Mouse (Mus musculus) thymus, postnatal 14 days (tissue): ENCODE data around the gene Sytl1.

Experiments used
- DNase-seq: peaks from one replicate; pipeline ENCODE4 v3.0.0; 2021

Gene Sytl1

DNA sequence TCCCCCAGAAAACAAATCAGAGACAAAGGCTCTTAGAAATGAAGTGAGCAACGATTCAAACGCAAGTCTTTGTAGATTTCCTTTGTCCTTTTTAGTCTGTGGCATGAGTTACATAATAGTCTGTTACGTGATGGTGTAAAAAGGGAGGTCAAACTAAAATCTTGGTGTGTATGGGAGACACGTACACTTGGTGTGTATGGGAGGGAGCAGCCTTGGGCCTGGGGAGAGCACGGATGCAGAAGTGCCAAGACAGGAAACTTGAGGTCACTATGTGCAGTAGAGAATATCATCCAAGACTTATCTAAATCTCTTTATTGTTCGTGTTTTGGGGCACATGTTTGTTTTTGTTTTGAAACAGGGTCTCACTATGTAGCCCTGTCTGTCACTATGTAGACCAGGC lies 15.2 kb upstream of the Sytl1 start:
- DNase-seq = no peak

DNA sequence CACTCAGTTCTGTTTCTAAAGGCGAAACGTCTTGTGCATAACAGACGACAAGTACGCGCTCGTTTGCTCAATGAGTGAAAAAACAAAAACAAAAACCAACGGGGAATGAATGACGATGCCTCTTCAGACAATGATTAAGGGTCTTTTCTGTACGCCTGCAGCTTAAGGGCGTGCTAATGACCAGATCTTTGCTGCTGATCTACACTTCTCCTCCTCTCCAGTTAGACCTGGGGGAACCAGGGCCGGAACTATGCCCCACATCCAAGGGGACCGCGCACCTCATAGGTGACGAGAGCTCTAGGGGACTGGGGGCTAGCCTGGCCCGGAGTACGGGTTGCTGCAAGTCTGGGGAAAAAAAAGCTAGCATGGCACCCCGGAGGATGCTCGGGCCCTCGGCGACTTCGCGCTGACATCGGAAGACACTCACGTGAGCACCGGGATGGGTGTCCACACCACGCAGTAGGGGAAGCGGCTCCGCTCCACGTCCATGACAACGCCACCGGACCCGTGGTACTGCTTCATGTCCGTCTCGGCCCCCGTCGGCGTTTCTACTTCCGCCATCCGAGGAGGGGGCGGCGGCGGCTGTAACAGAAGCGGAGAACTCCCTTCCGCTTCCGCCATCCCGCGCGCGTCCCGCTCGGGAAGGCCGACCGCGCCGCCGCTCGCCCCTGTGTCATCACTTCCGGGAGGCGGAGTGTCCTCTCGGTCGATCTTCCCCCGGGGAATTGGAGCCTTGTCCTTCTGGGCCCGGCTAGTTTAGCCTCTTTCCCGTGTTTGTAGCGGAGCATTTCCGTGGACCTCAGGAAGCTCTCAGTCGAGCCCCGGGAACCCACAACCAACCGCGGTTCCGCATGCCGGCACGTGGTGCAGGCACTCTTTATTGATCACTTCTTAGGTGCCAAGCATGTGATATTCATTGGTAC lies 14.5 kb upstream of the Sytl1 start, which contains the start of gene Tmem222:
TSS of gene Tmem222 (minus strand) at position 689 of the 923 bp plus-strand sequence.
- peak; percentile 96 for DNase-seq

- no peak for DNase-seq
Measured at GRCm38 (mm10) chr4:133270929-133271328, 8.0 kb upstream of the Sytl1 start.

- DNase-seq = no peak
Measured at GRCm38 (mm10) chr4:133269596-133269995, 6.7 kb upstream of the Sytl1 start.

DNA sequence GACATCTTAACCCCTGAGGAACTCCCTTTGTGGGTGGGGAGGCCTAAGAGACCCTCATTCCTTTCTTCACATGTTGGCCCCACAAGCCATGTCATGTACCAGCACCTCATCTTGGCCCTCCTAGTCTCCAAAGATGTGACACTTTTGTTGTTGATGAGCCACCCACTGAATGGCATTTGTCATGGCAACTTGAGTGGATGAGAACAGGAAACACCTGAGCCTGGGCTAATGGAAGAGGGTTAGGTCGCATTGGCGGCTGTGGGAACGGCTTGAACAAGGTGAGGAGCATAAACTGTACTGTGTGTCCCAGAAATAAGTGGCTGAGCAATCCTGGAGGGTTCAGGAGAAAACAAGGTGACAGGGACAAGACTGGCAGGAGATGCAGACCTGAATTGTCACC lies 6.0 kb upstream of the Sytl1 start:
- no peak for DNase-seq

DNA sequence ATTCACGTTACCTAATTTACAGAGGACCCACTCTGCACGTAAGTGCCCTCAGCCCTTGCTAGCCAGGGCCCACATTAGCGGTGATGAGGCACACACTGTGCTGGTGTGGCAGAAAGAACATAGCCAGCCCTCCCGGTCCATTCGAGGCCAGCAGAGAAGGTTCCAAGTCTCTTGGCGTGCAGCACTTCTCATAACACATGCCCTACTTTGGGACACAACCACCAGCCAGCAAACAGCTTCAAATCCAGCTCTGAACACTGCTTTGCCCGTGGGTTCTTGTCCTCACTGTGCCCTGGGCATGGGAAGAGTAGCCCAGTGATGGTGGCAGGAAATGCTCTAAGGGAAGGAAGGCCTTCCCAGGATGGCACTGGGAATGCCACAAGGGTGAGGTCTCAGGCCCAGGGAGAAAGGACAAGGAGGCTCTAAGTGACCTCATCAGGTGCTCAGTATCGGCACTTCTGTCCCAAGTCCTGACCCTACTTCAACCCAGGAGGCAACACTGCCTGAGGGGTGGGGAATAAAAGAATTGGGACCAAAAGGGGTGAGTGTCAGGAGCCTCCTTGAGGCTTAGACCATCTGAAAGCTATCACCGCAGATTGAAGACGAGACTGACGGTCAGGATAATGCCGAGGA lies 3.5 kb upstream of the Sytl1 start:
- DNase-seq = no peak

DNA sequence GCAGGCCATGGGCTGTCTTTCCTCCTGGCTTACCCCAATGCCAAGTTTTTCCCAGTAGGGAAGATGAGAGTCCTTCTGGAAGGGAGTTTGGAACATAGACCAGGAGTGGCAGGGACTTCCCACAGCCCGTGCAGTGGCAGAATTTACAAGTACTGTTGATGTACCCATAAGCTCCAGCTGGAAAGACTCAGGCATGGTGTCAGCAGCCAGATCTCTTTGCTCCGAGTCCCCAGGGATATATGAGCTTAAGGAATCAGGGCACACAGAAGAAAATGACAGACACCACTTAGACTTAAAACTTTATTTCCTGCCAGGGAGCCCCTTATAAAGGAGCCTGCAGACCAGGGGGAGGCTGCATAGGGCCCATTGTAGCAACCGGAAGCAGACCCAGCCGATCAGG lies 2.8 kb upstream of the Sytl1 start:
- DNase-seq = no peak

GRCm38 (mm10) chr4:133265297-133265696 lies 2.4 kb upstream of the Sytl1 start:
- no peak for DNase-seq

DNA sequence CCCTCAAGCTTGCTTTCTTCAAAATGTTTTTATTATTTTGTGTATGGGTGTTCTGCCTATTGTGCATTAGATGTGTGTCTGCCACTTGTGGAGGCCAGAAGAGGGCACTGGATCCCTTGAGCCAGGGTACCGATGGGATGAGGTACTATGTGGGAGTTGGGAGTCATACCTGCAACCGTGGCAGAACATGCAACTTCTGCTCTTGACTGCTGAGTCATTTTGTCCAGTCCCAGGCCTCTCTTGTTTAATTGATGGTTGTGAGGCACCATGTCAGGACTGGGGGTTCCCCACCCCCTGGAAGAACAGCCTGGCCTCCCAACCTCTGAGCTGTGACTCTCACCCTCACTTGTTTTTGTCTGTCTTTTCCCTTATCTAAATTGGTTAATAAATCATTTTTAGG lies 1.6 kb upstream of the Sytl1 start:
- DNase-seq = no peak

GRCm38 (mm10) chr4:133263756-133264155 lies 843 bp upstream of the Sytl1 start:
- DNase-seq = no peak

GRCm38 (mm10) chr4:133262375-133262765 lies 543 bp downstream of the Sytl1 start:
- DNase-seq = no peak

DNA sequence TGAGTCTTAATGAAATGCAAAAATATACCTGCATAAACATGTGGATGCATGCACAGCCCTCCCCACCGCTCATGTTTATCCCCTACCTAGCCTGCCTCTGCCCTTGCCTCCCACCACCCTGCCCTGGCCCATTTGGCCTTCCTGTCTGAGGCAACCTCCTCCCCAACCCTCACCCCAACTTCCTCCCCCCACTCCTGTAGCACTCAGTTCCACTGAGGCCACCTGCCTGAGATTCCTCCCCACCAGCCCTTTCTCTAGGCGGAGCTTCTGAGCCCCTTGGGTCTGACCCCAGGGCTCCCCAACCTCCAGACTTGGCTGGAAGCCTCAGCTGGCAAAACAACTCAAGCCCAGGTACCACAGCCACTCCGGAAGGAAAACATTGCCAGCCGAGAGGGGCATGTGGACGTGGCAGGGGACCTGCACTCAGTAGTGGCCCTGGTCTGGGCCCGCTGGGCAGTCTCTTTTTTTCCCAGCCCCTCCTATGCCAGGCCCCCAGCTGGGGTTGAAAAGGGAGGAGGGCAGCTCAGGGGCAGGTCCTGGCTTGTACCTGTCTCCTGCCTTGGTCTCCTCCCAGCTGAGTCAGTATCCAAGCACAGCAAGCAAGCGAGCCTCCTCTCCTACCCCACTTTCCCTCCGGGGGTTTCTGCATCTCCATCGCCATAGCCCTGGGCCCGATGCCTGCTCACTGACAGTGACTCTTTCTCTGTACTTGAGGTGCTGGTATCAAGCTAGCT lies 1.1 kb downstream of the Sytl1 start:
- DNase-seq = peak; percentile 85

GRCm38 (mm10) chr4:133257798-133258408 lies 5.0 kb downstream of the Sytl1 start:
- no peak for DNase-seq

- DNase-seq = no peak
Measured at GRCm38 (mm10) chr4:133257230-133257629, 5.7 kb downstream of the Sytl1 start.

DNA sequence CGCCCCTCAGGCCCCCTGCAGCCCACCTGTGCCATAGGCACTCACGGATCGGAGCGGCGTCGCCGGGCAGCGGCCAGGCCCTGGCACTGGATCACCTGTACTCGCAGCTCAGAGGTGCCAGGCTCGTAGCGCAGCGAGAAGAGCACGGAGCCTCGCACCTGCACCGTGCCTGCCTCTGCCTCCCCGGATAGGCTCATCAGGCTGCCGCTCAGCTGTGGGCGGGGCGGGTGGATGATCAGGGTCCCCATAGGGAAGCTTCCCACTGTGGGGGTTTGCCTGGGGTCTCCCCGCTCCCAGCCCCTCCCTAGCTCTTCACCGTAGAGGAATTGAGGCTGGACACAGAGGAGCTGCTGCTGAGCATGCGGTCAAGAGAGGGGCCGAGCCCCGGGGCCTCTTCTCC lies 6.1 kb downstream of the Sytl1 start:
- DNase-seq = no peak

DNA sequence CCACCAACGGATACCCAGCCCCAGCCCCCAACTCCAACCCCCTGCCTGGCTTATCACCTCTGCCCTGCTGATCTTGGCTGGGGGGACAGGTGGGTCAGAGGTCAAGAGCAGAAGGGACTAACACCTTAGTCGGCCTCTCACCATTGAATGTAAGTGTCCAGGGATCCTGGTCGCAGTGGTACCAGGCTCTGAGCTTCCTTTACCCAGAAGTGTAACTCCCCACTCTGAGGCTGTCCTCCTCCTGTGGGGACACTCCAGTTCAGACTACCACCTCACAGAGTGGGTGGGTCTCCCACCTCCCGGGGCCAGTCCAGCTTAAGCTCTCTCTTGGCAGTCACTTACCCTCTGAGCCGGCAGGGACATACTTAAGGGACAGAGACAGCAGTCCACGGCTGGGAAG lies 7.5 kb downstream of the Sytl1 start:
- DNase-seq = no peak

- DNase-seq = no peak
Measured at GRCm38 (mm10) chr4:133253412-133253811, 9.5 kb downstream of the Sytl1 start.

DNA sequence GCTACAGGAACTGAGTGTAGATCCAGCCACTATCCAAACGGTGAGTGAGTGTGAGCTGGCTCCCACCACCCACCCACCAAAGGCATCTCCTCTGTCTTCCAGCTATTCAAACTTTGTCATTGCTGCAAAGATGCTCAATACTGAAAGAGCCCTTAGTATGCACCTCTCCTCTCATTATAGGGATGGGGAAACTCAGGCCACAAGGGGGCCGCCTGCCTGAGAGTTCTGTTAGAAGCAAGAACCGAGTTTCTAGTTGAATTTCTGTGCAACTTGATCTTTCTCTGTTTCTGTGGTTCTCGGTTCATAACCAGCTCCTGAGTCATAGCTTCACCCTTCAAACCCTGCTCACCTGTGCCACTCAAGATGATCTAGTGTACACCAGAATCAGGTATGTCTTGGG lies 10.8 kb downstream of the Sytl1 start:
- no peak for DNase-seq

- DNase-seq = no peak
Measured at GRCm38 (mm10) chr4:133251214-133251613, 11.7 kb downstream of the Sytl1 start.

GRCm38 (mm10) chr4:133250609-133251008 lies 12.3 kb downstream of the Sytl1 start:
- DNase-seq = peak; percentile 92

- DNase-seq = no peak
Measured at GRCm38 (mm10) chr4:133247806-133248449, 15.0 kb downstream of the Sytl1 start.

DNA sequence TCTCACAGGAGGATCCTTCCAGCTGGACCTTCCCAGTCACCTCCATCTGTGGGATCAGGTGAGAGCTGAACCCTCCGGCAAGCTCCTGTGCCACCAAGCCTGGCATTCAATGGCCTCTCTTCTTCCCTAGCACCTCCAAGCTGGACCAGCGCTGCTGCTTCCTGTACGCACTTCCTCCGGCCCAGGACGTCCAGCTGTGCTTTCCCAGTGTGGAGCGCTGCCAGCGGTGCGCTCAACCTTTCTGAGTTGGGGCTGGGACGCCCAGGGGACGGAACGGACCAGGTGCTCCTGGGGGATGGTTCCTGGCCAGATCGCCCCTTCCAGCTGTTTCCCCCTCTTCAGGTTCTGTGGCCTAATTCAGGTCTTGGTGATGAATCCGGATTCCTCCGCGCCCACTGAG lies 15.8 kb downstream of the Sytl1 start:
- no peak for DNase-seq

DNA sequence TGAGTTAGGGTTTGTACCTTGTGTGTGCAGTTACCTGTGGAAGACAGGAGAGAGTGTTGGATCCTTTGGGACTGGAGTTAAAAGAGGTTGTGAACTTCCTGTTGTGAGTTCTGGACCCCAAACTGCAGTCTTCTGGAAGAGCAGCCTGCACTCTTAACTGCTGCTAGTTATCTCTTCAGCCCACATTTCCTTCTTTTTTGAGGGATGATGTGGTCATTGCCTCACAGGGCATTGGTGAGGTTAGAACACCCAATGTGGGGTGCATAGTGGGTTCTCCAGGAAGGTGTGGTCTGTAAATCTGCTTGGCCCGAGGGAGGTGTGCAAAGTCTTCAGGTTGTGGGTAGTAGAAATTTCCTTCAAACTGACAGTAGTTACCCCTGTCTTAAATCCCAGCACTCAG lies 18.6 kb downstream of the Sytl1 start:
- DNase-seq = no peak
